Mouse (Mus musculus): ENCODE results near the gene Rfesd.

DNA sequence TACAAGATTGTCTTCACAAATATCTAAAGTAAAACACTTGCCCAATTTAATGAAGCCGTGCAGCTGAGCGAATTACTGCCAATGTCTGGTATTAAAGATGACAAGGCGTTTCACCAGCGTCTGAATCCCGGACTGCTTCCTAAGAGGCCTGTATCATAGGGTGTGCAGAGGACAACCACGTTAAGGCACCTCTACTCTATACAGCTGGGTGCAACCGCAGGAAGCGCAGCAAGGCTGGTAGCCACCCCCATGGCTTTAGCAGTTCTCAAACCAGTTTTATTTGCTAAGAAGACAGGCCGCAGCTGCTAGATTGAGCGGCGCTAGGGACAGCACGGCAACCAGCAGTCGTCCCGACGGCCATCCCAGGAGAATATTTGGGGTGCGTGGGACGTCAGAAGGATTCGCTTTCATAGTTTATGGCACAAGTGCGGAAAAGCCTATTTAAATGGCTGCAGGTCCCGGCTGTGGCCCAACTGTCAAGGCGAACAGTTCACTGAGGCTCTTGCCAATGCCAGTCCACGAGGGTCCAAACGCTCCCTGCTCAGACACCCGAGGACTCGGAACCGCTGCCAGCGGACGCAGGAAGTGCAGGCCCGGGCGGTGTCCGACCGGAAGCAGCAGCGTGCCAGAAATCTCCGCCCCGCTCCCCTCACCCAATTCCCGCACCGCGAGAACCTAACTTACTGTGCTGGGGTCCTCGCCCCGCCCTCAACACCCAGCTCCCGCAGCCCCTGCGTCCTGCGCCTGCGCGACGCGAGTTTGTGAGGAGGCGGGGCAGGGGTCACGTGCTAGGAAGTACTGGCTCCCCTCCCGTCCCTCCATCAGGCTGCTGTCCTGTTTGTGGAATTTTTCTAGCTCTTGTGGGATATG lies at the start of gene Rfesd:
- TF ChIP-seq POLR2A (IDR thresholded peaks at IDR 0.05; ENCODE audit: control insufficient read depth in 1 of 2, insufficient read depth in 1 of 2, low read depth in 1 of 2, low read length in 2 of 2, poor library complexity in 1 of 2), result peak; percentile 72 to 96; a peak in 3 of 4 replicates
- TF ChIP-seq GATA1 (IDR thresholded peaks at IDR 0.05; ENCODE audit: low read depth, low read length), result no peak
- TF ChIP-seq CTCF (IDR thresholded peaks at IDR 0.05 in 2 of 3, conservative IDR thresholded peaks at IDR 0.05 in 1 of 3; ENCODE audit: control insufficient read depth in 1 of 3, insufficient read depth in 1 of 3, low read depth in 2 of 3, low read length in 3 of 3, poor library complexity in 1 of 3, severe bottlenecking in 1 of 3), result no peak
- no peak for TF ChIP-seq CHD1 (IDR thresholded peaks at IDR 0.05; ENCODE audit: low read depth, low read length)
- no peak for TF ChIP-seq POLR2AphosphoS5 (IDR thresholded peaks at IDR 0.05; ENCODE audit: borderline replicate concordance, low read depth, low read length)
- TF ChIP-seq RCOR1 (IDR thresholded peaks at IDR 0.05; ENCODE audit: low read depth, low read length), result 0 out of 2 replicates have a peak, but pooled peaks have one; percentile 40
- no peak for TF ChIP-seq ZC3H11A (IDR thresholded peaks at IDR 0.05; ENCODE audit: low read depth, low read length)
- no peak for TF ChIP-seq MEF2A (IDR thresholded peaks at IDR 0.05; ENCODE audit: extremely low read depth, insufficient replicate concordance, low read depth, low read length, poor library complexity, severe bottlenecking)
- TF ChIP-seq ETS1 (IDR thresholded peaks at IDR 0.05; ENCODE audit: low read depth, low read length), result peak; percentile 17; the same call in 1 of the 2 replicates
- TF ChIP-seq MAFK (IDR thresholded peaks at IDR 0.05; ENCODE audit: borderline replicate concordance, low read depth, low read length), result no peak
- TF ChIP-seq MYC (IDR thresholded peaks at IDR 0.05; ENCODE audit: low read depth, low read length), result peak; percentile 79
- no peak for TF ChIP-seq ZKSCAN1 (IDR thresholded peaks at IDR 0.05; ENCODE audit: low read depth, low read length)
